Mouse (Mus musculus): ENCODE measurements around the gene St5.

The St5 gene

GRCm38 (mm10) chr7:109703190-109704015, at the start of gene St5, which contains the start of gene Akip1:
Gene St5, minus strand, starts transcription at chr7:109703605.
Gene Akip1, plus strand, starts transcription at chr7:109703690.
- DNase-seq (ENCODE audit: low spot score in 2 of 2) = peak; percentile 90 to 92

- DNase-seq (ENCODE audit: low spot score in 2 of 2) = peak; percentile 84 to 88
Observed at GRCm38 (mm10) chr7:109752008-109752925, 48.9 kb upstream of the St5 start, which contains the start of gene Tmem9b. Gene Tmem9b, minus strand, starts transcription at chr7:109752875.

GRCm38 (mm10) chr7:109751427-109752007, 48.1 kb upstream of the St5 start:
- DNase-seq (ENCODE audit: low spot score in 2 of 2) = no peak

GRCm38 (mm10) chr7:109747747-109748146, 44.3 kb upstream of the St5 start:
- DNase-seq (ENCODE audit: low spot score in 2 of 2) = no peak

GRCm38 (mm10) chr7:109741703-109742102, 38.3 kb upstream of the St5 start:
- no peak for DNase-seq (ENCODE audit: low spot score in 2 of 2)

- DNase-seq (ENCODE audit: low spot score in 2 of 2) = no peak
Observed at GRCm38 (mm10) chr7:109741060-109741459, 37.7 kb upstream of the St5 start.

GRCm38 (mm10) chr7:109739822-109740370, 36.5 kb upstream of the St5 start:
- DNase-seq (ENCODE audit: low spot score in 2 of 2) = no peak

GRCm38 (mm10) chr7:109734806-109735205, 31.4 kb upstream of the St5 start:
- no peak for DNase-seq (ENCODE audit: low spot score in 2 of 2)

GRCm38 (mm10) chr7:109731626-109732025, 28.2 kb upstream of the St5 start, which contains the start of gene Ascl3:
Gene Ascl3, minus strand, starts transcription at chr7:109731726.
- DNase-seq (ENCODE audit: low spot score in 2 of 2) = no peak

- DNase-seq (ENCODE audit: low spot score in 2 of 2) = no peak
Observed at GRCm38 (mm10) chr7:109723697-109724096, 20.3 kb upstream of the St5 start, which contains the start of gene BC051019. Gene BC051019, minus strand, starts transcription at chr7:109723850.

GRCm38 (mm10) chr7:109723114-109723513, 19.7 kb upstream of the St5 start:
- DNase-seq (ENCODE audit: low spot score in 2 of 2) = no peak

GRCm38 (mm10) chr7:109722618-109723017, 19.2 kb upstream of the St5 start:
- DNase-seq (ENCODE audit: low spot score in 2 of 2) = no peak

GRCm38 (mm10) chr7:109719286-109719685, 15.9 kb upstream of the St5 start:
- DNase-seq (ENCODE audit: low spot score in 2 of 2) = peak; percentile 23 to 56

- DNase-seq (ENCODE audit: low spot score in 2 of 2) = no peak
Observed at GRCm38 (mm10) chr7:109713434-109713982, 10.1 kb upstream of the St5 start.

GRCm38 (mm10) chr7:109712198-109712597, 8.8 kb upstream of the St5 start:
- no peak for DNase-seq (ENCODE audit: low spot score in 2 of 2)

- no peak for DNase-seq (ENCODE audit: low spot score in 2 of 2)
Observed at GRCm38 (mm10) chr7:109710069-109710468, 6.7 kb upstream of the St5 start.

GRCm38 (mm10) chr7:109708961-109709382, 5.6 kb upstream of the St5 start:
- DNase-seq (ENCODE audit: low spot score in 2 of 2) = no peak

- peak; percentile 28 to 68 for DNase-seq (ENCODE audit: low spot score in 2 of 2)
Observed at GRCm38 (mm10) chr7:109707023-109707785, 3.8 kb upstream of the St5 start.

- no peak for DNase-seq (ENCODE audit: low spot score in 2 of 2)
Observed at GRCm38 (mm10) chr7:109704461-109704860, 1.1 kb upstream of the St5 start.

- DNase-seq (ENCODE audit: low spot score in 2 of 2) = no peak
Observed at GRCm38 (mm10) chr7:109704016-109704377, 592 bp upstream of the St5 start.
